Mouse (Mus musculus): ENCODE measurements around the gene Pde10a.

DNA sequence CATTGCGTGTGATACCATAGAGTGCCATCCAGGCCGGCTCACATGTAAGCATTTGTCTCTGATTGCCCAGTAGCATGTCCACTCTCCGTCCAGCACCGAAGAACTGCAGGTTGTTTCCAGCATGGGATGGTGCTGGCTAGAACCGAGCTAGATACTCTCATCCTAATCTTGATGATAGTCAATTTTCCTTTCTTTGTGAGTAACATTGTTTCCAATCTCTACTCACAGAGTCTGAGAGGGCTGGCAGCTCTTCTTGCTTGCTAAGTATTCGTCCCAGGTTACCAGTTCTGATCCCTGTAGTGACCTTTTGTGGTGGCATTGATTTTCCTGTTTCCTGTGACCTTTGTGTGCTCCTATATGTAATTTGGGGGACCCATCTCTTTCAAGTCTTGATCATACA, 356.5 kb downstream of the Pde10a start:
- TF ChIP-seq CTCF (IDR thresholded peaks at IDR 0.05; ENCODE audit: low read depth, low read length), result no peak
- TF ChIP-seq POLR2A (IDR thresholded peaks at IDR 0.05; ENCODE audit: extremely low read depth, insufficient read depth, low read length), result no peak
